Mouse (Mus musculus): Measurements from ENCODE around the gene Ptpn7. TPM values are rescaled to one million over a fixed set of nuclear protein-coding genes. Genes with fewer than 3 reads are reported as not detected.
"Not testable (repeated sequence)": the region's sequence is repeated elsewhere in the genome, so short reads cannot be mapped to it uniquely, and the experiment has no call there.

Ptpn7 gene
- polyA plus RNA-seq, 1 experiment, result 1.8 TPM

DNA sequence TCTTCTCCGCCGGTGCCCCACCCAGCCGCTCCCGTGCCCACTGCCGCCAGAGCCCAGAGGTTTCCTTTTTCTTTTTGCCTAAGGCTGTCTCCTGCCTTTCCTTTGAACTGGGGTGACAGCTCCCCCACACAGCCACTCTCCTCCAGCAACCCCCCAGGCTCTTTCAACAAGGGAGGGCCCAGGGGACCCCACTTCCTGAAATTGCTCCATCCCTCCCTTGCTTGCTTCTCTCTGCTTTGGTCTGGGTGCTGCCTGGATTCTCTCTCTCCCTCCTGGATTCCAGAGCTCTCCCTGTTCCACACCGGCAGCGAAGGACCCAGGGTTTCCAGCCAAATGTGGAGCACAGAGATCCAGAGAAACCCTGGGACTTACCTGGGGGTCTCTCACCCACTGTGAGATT is 32.1 kb upstream of the Ptpn7 start:
- no peaks in the 10 kb centered on the region for H3K36me3 ChIP-seq (ENCODE audit: control insufficient read depth, insufficient read depth, low read length, poor library complexity, severe bottlenecking)
- H3K4me1 ChIP-seq (ENCODE audit: control insufficient read depth, insufficient read depth, low read length), result no peaks in the 10 kb centered on the region
- H3K27me3 ChIP-seq (ENCODE audit: control insufficient read depth, insufficient read depth, low read length, poor library complexity, severe bottlenecking), result no peaks in the 10 kb centered on the region
- H3K9ac ChIP-seq (ENCODE audit: low read depth, poor library complexity, severe bottlenecking), result no peak overlapping the region
- no peak overlapping the region for H3K27ac ChIP-seq (ENCODE audit: insufficient read depth, low read length)
- H3K9me3 ChIP-seq (replicated peaks; ENCODE audit: control insufficient read depth, insufficient read depth, low read length, poor library complexity, severe bottlenecking), result no peaks in the 10 kb centered on the region
- no peak overlapping the region for H3K4me3 ChIP-seq (ENCODE audit: low read depth, low read length)
- TF ChIP-seq EP300 (IDR thresholded peaks at IDR 0.05; ENCODE audit: insufficient read depth, low read depth, low read length) (no peak), POLR2A (IDR thresholded peaks at IDR 0.05; ENCODE audit: insufficient read depth, low read length) (no peak), CTCF (IDR thresholded peaks at IDR 0.05; ENCODE audit: low read depth, low read length) (no peak)

DNA sequence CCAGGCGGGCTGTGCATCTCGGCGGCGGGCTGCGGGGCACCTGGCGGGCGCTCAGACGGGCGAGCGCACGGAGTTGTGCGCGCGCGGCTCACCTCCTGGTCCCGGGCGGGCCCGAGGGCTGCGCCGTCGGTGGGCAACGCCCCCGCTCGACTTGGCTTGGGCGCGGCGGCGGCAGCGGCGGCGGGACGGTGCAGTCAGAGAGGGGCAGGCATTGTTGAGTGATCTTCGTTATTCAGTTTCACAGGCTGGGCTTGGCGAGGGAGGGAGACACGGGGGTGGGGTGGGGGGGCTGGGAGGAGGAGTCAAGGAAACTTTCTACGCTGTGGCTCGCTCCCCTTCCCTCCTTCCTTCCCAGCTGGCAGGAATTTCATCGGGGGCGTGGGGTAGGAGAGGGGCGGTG is 27.4 kb upstream of the Ptpn7 start, which contains the start of gene Lgr6:
Lgr6 (minus strand) TSS at position 153 of the 400 bp plus-strand sequence.
- no peaks in the 10 kb centered on the region for H3K4me1 ChIP-seq (ENCODE audit: control insufficient read depth, insufficient read depth, low read length)
- H3K27me3 ChIP-seq (ENCODE audit: control insufficient read depth, insufficient read depth, low read length, poor library complexity, severe bottlenecking), result no peaks in the 10 kb centered on the region
- no peak for TF ChIP-seq CTCF (IDR thresholded peaks at IDR 0.05; ENCODE audit: low read depth, low read length)
- no peak for TF ChIP-seq EP300 (IDR thresholded peaks at IDR 0.05; ENCODE audit: insufficient read depth, low read depth, low read length)
- TF ChIP-seq POLR2A (IDR thresholded peaks at IDR 0.05; ENCODE audit: insufficient read depth, low read length), result no peak
- no peaks in the 10 kb centered on the region for H3K9me3 ChIP-seq (replicated peaks; ENCODE audit: control insufficient read depth, insufficient read depth, low read length, poor library complexity, severe bottlenecking)
- H3K27ac ChIP-seq (ENCODE audit: insufficient read depth, low read length), result no peak within 1 kb of the TSS
- H3K4me3 ChIP-seq (ENCODE audit: low read depth, low read length), result peak within 1 kb of the TSS; percentile 60
- no peaks in the 10 kb centered on the region for H3K36me3 ChIP-seq (ENCODE audit: control insufficient read depth, insufficient read depth, low read length, poor library complexity, severe bottlenecking)
- peak within 1 kb of the TSS; percentile 32 for H3K9ac ChIP-seq (ENCODE audit: low read depth, poor library complexity, severe bottlenecking)

DNA sequence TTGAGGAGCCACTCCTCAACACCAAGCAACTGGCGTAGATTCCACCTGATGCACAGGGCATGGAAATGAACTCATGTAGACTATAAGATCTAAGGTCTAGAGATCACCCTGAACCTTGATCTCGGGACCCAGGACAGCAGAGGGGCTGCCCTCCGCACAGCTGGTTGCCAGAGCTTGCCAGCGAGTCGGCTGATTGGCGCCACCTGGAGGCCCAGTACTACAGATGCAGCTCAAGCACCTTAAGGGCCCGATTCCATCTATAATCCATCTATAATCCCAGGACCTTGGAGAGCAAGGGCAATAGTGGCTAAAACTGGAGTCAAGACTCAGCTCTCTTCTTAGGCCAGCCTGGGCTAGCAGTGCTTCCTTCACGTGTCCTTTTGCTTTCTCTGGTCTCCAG is 26.5 kb upstream of the Ptpn7 start:
- Histone ChIP-seq H3K36me3 (ENCODE audit: control insufficient read depth, insufficient read depth, low read length, poor library complexity, severe bottlenecking) (no peaks in the 10 kb centered on the region), H3K27me3 (ENCODE audit: control insufficient read depth, insufficient read depth, low read length, poor library complexity, severe bottlenecking) (no peaks in the 10 kb centered on the region), H3K9me3 (replicated peaks; ENCODE audit: control insufficient read depth, insufficient read depth, low read length, poor library complexity, severe bottlenecking) (no peaks in the 10 kb centered on the region), H3K4me1 (ENCODE audit: control insufficient read depth, insufficient read depth, low read length) (no peaks in the 10 kb centered on the region), H3K9ac (ENCODE audit: low read depth, poor library complexity, severe bottlenecking) (no peak overlapping the region), H3K27ac (ENCODE audit: insufficient read depth, low read length) (no peak overlapping the region), H3K4me3 (ENCODE audit: low read depth, low read length) (no peak overlapping the region)
- TF ChIP-seq POLR2A (IDR thresholded peaks at IDR 0.05; ENCODE audit: insufficient read depth, low read length) (no peak), CTCF (IDR thresholded peaks at IDR 0.05; ENCODE audit: low read depth, low read length) (peak; percentile 89)

DNA sequence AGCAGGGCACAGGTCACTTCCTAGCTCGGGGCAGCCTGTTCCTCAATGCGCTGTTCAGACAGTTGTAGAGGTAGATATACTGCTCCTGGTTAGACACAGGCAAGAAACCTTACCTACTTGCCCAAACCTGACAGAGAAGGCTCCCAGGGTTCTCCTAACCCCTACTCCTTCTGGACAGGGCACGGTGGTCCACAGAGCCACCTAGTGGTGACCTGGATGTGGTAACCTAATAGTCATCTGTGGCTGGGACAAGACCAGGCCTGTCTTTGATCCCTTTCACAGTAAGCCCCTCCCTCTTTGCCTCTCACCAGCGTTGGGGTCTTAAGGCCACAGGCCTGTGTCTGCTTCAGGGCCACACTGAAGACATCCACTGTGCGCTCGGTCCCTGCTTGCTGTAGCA is 23.9 kb upstream of the Ptpn7 start:
- H3K27ac ChIP-seq (ENCODE audit: insufficient read depth, low read length), result peak overlapping the region; percentile 33; the same call in 1 of the 2 replicates
- no peaks in the 10 kb centered on the region for H3K4me1 ChIP-seq (ENCODE audit: control insufficient read depth, insufficient read depth, low read length)
- no peaks in the 10 kb centered on the region for H3K36me3 ChIP-seq (ENCODE audit: control insufficient read depth, insufficient read depth, low read length, poor library complexity, severe bottlenecking)
- peak overlapping the region; percentile 47 for H3K4me3 ChIP-seq (ENCODE audit: low read depth, low read length)
- peak overlapping the region; percentile 47 for H3K9ac ChIP-seq (ENCODE audit: low read depth, poor library complexity, severe bottlenecking)
- no peaks in the 10 kb centered on the region for H3K9me3 ChIP-seq (replicated peaks; ENCODE audit: control insufficient read depth, insufficient read depth, low read length, poor library complexity, severe bottlenecking)
- TF ChIP-seq POLR2A (IDR thresholded peaks at IDR 0.05; ENCODE audit: insufficient read depth, low read length) (peak; percentile 32), CTCF (IDR thresholded peaks at IDR 0.05; ENCODE audit: low read depth, low read length) (peak; percentile 95), EP300 (IDR thresholded peaks at IDR 0.05; ENCODE audit: insufficient read depth, low read depth, low read length) (0 out of 2 replicates have a peak, but pooled peaks have one; percentile 60)
- no peaks in the 10 kb centered on the region for H3K27me3 ChIP-seq (ENCODE audit: control insufficient read depth, insufficient read depth, low read length, poor library complexity, severe bottlenecking)

GRCm38 (mm10) chr1:135110075-135110474 is 22.4 kb upstream of the Ptpn7 start:
- TF ChIP-seq CTCF (IDR thresholded peaks at IDR 0.05; ENCODE audit: low read depth, low read length) (peak; percentile 89), POLR2A (IDR thresholded peaks at IDR 0.05; ENCODE audit: insufficient read depth, low read length) (no peak)
- Histone ChIP-seq H3K27ac (ENCODE audit: insufficient read depth, low read length) (no peak overlapping the region), H3K9ac (ENCODE audit: low read depth, poor library complexity, severe bottlenecking) (peak overlapping the region; percentile 47), H3K4me3 (ENCODE audit: low read depth, low read length) (peak overlapping the region; percentile 47), H3K4me1 (ENCODE audit: control insufficient read depth, insufficient read depth, low read length) (no peaks in the 10 kb centered on the region), H3K36me3 (ENCODE audit: control insufficient read depth, insufficient read depth, low read length, poor library complexity, severe bottlenecking) (no peaks in the 10 kb centered on the region), H3K9me3 (replicated peaks; ENCODE audit: control insufficient read depth, insufficient read depth, low read length, poor library complexity, severe bottlenecking) (no peaks in the 10 kb centered on the region), H3K27me3 (ENCODE audit: control insufficient read depth, insufficient read depth, low read length, poor library complexity, severe bottlenecking) (no peaks in the 10 kb centered on the region)

- not testable (repeated sequence) for H3K27me3 ChIP-seq (ENCODE audit: control insufficient read depth, insufficient read depth, low read length, poor library complexity, severe bottlenecking); H3K9me3 ChIP-seq (replicated peaks; ENCODE audit: control insufficient read depth, insufficient read depth, low read length, poor library complexity, severe bottlenecking); H3K36me3 ChIP-seq (ENCODE audit: control insufficient read depth, insufficient read depth, low read length, poor library complexity, severe bottlenecking); H3K4me3 ChIP-seq (ENCODE audit: low read depth, low read length); H3K9ac ChIP-seq (ENCODE audit: low read depth, poor library complexity, severe bottlenecking); H3K27ac ChIP-seq (ENCODE audit: insufficient read depth, low read length); H3K4me1 ChIP-seq (ENCODE audit: control insufficient read depth, insufficient read depth, low read length)
Observed at GRCm38 (mm10) chr1:135111271-135111670, 21.2 kb upstream of the Ptpn7 start.

Data from ES-Bruce4 (cell line).